Mouse (Mus musculus): ENCODE measurements at regions not wholly inside any gene's neighbourhood (a gene's known extent, or its start where the extent isn't known, plus 50 kb on each side); places are given as distances from the start of the nearest gene placed in this dataset.
A peak's percentile ranks its signal among the peaks of the same experiment; 100 is the strongest.

DNA sequence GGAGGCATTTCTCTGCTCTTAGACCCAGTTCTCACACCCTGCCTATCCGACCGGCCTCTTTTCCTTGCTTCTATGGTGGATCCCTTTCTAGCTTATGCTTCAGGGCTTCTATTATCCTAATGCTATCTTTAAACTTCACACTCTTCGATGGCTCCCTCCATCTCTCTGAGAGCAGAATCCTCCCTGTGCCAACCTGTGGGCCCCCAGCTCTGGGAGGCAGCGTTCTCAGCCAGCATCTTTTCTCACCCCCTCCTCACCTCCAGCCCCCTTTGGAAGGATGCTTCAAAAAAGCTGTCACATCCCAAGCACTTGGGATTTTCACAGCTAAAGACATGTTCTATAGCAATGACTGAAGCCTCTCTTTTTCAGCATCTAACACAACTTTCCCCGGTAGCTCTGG lies 626.8 kb upstream of the 3110018I06Rik start:
- DNase-seq (ENCODE audit: extremely low spot score, low spot score) = no peak

DNA sequence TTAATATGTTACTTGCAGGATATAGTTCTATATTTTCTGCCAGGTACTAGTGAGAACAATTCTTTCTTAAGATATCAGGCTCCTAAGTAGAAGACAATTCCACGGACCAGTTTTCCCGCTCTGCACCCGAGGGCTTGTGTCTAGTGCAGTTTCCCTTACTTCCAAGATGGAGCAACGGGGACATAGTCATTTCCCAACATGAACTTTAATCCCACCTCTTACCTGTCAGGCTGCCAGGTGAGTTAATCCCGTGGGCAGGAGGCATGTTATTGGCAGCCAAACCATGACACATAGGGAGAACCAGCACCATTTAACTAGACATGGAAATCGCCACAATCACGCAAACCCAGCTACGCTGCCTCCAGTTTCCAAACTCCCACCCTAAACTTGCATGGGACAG lies 624.4 kb upstream of the 3110018I06Rik start:
- DNase-seq (ENCODE audit: extremely low spot score, low spot score) = no peak

DNA sequence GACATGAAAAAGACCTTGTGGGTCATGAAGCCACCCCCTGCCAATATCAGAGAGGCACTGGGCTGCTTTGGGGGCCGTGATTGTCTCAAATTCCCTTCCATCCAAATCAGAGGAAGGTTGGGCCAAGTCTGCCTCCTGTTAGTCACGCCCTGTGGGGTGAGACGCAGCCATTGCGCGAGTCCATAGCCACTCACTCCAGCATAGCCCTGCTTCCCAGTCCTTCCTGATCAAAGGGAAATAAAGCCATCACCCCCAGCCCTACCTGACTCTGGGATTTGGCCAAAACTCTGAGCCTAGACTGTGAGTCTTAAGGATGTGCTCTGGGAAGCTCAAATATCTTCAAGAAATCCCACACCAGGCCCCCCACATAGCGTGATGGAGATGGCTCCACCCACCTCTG lies 620.4 kb upstream of the 3110018I06Rik start:
- no peak for DNase-seq (ENCODE audit: extremely low spot score, low spot score)

DNA sequence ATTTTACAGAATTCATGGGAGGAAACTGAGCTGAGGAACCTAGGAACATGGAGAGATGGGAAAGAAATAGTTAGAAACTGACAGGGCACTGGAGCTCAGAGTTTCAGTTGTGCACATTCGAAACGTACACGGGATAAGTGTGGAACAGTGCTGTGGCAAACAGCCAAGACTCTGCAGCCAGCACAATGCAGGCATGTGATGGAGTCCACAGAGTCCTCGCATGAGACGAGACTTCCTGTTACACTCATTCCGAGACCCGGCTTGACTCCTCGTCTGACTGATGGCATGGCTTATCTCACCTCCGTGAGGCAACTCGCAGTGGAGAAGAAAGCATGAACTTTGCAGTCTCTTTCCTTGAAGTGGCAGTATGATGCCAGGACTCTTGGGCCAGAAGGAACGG lies 617.0 kb upstream of the 3110018I06Rik start:
- DNase-seq (ENCODE audit: extremely low spot score, low spot score) = no peak

DNA sequence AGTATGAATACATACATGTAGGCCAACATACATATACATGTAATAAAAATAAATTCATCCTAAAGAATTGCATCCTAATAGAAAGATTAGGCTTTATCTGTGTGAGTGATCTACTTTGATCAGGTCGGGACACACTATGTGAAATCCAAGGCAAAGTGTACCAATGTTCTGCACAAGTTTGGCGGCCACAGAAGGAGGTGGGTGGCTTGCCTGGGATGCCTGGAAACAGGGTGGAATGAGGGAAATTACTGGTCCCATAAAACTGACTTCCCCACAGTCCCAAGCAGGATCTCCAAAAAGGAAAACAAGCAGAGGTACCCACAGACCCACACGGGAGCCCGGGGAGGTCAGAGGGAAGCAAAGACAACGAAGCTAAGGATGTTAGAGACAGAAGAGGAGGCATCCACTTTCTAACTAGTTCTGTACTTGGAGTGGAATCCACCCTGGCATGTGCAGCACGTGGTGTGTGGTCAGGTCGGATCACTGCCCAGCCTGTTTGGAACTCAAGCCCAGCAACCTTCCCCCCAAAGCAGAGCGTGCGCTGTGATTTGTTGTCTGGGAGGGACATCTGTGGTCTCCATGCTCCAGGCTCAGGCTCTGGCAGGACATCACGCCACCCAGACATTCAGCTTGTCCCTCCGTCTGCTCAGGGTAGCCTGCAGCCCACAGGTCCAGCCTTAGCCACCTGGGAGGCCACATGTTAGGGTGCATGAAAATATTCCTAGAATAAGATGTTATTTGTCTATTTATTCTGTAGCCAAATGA lies 615.3 kb upstream of the 3110018I06Rik start:
- DNase-seq (ENCODE audit: extremely low spot score, low spot score) = no peak

DNA sequence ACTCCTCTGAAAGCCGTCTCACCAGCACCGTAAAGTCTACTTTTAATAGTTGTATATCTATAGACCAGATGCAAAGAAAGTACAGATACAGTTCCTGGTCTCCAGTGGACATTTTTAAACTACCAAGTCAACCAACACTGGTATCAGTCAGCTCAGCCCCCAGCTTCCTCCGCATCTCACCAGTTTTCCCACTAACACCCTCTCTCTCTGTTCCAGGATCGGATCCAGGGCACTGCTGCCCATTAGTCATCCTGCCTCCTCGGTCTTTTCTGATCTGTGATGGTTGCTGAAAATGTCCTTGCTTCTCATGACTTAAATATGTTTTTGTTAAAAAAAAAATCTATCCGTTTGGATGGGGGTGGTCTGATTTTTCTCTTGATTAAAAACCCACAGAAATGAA lies 598.1 kb upstream of the 3110018I06Rik start:
- no peak for DNase-seq (ENCODE audit: extremely low spot score, low spot score)

GRCm38 (mm10) chr12:106894061-106894460 lies 594.4 kb upstream of the 3110018I06Rik start:
- DNase-seq (ENCODE audit: extremely low spot score, low spot score) = no peak

GRCm38 (mm10) chr12:106904202-106904601 lies 584.2 kb upstream of the 3110018I06Rik start:
- DNase-seq (ENCODE audit: extremely low spot score, low spot score) = no peak

DNA sequence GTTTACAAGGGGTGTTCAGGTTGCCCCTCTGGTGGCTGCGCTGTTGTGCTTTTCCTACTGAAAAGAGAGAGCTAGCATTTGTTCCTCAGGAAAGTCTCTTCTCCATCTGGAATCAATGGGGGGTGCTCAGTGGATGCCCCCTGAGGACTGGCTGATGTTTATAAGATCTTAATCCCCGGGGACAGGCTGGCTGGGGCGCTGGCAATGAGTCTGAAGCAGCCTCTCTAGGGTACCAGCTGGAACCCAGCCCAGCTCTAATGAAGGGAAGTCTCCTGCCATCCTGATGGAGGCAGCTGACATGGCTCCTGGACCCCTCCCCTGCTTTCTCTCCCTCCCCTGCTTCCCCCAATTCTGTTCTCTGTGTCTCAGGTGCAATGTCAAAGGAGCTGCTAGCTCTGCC lies 575.6 kb upstream of the 3110018I06Rik start:
- DNase-seq (ENCODE audit: extremely low spot score, low spot score) = no peak

DNA sequence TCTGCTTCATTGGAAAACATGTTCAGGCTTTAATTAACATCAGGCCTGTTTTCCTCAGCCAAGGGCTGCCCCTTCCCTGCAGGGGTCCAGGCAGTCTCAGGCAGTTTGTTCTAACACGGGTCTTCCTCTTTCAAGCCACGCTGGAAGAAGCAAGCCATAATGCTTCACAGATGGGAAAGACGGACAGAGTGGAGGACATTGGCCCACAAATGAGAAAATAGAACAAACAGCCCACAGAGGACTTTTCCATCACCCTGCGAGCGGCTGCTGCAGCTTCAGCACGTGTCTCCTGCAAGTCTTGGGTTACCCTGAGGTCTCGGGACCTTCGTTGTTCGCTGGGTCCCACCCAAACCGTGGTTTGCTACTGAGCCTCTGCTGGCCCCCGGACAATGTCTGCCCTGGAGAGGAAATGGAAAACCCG lies 565.9 kb upstream of the 3110018I06Rik start:
- peak; percentile 27 for DNase-seq (ENCODE audit: extremely low spot score, low spot score)

DNA sequence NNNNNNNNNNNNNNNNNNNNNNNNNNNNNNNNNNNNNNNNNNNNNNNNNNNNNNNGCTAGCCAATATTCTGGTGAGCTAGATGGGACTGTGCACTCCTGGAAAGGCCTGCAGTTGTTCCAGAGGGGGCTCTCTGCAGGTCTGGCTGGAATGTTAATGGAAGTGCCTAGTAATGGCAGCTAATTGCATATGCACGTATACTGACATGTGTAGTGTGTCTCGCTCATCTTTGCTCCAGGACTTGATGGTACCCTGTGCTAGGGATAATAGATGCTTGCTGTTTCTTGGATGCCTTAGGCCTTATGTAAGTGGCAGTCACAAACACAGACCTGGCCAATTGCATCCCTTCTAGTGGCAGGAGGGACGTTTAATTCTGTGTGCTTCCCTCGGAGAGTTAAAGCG lies 560.0 kb upstream of the 3110018I06Rik start:
- DNase-seq (ENCODE audit: extremely low spot score, low spot score) = no peak

DNA sequence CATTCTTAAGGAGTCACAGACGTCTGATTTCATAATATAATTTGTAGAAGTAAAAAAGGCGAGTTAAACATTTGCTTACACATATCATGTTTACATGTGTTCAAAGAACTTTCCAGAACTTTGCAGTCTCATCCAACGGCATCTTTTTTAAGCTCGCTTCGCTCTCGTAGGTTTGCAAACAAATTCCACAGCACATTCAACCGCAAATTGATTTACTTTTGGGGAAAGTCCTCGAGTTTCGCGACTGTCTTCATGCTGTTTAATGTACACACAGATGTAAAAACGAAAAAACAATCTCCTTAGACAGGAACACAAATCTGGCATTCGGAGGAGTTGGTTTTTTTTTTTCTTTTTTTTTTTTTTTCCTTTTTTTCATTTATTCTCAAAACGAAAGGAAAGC lies 559.3 kb upstream of the 3110018I06Rik start:
- no peak for DNase-seq (ENCODE audit: extremely low spot score, low spot score)

DNA sequence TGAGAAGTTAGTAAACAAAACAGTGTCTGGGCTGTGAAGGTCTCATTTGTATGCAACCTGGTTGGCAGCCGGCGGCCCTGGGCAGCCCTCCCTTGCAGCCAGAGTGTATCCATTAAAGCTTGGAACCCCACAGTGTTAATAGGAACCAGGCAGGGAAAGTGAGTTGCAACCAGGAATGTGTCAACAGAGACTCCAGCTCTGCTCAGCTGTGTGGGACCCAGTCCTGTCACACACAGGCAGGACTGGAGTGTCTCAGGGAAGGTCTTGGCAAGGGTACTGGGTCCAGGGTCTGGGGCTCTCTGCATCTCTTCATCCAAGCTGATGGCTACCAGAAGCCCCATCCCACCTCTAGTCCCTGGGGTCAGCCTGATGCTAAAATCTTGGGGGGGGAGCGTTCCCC lies 556.8 kb upstream of the 3110018I06Rik start:
- no peak for DNase-seq (ENCODE audit: extremely low spot score, low spot score)

GRCm38 (mm10) chr12:106939381-106939780 lies 549.1 kb upstream of the 3110018I06Rik start:
- DNase-seq (ENCODE audit: extremely low spot score, low spot score) = no peak

GRCm38 (mm10) chr12:106943874-106944273 lies 544.6 kb upstream of the 3110018I06Rik start:
- no peak for DNase-seq (ENCODE audit: extremely low spot score, low spot score)

DNA sequence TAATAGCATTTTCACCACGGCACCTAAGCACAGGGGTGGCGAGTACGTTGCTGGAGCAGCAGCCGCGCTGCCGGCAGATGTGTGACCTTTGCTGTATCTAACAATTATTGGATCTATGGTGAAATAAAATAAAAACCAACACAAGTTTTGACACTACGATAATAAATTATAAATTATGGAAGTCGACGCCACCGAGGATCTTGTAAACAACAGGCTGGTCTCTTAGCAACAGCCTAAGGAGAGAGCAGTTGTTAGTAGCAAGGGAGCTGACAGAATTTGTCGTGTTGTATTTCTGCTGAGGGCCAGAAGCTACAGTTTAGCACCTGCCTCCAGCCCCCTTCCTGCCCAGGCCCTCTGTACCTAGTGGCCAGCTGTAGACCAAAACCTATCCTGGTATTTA lies 535.8 kb upstream of the 3110018I06Rik start:
- DNase-seq (ENCODE audit: extremely low spot score, low spot score) = no peak

DNA sequence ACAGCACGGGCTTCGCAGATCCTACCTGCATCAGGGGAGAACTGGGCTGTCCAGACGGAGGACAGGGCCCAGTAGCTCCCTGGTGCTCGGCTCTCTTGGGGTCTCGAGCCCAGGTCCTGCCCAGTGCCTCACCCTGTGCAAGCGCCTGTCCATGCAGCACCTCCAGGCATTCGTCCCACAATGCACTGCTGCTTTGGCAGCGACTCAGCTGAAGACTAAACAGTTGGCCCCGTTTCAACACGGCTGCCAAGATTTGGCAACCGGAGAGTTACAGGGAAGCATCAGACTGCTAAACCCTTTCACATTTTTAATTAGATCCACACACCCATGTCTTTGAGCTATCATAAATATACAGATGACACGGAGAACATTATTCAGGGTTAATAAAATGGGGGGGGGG lies 532.7 kb upstream of the 3110018I06Rik start:
- no peak for DNase-seq (ENCODE audit: extremely low spot score, low spot score)

DNA sequence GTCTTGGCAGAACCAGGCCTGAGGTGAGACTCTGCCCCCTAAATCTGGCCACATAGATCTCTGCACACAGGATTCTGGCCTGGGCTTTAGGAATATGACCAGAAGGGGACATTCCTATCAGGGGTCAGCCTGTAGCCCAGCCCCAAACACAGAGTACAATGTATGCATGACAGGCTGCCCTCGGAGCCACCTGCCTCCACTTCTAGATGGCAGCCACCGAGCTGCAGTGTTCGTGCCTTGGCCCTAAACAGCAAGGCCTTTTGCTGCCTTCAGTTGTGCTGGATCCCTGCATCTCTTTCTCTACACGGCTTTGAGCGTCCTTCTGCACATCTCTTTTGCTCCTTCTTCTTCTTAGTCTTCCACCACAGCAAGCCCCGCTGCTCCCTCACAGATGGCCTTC lies 532.2 kb upstream of the 3110018I06Rik start:
- DNase-seq (ENCODE audit: extremely low spot score, low spot score) = no peak

DNA sequence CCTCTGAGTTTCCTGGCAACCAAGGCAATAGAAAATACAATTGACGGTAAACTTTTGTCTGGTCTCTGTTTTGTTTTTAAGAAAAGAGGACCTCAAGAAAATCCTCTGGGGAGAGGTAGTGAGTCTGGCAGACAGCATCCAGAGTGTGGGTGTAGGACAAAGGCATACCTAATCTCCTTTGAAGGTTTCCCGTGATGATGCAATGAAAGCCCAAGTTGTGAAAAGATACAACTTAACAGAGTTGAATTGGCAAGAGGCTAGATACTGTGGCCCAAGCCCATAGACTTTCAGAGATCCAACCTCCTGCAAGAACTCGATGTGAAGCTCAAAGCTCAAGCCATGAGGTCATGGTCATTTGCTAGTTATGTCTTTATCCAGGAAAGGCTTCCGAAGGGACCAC lies 526.4 kb upstream of the 3110018I06Rik start:
- DNase-seq (ENCODE audit: extremely low spot score, low spot score) = no peak

DNA sequence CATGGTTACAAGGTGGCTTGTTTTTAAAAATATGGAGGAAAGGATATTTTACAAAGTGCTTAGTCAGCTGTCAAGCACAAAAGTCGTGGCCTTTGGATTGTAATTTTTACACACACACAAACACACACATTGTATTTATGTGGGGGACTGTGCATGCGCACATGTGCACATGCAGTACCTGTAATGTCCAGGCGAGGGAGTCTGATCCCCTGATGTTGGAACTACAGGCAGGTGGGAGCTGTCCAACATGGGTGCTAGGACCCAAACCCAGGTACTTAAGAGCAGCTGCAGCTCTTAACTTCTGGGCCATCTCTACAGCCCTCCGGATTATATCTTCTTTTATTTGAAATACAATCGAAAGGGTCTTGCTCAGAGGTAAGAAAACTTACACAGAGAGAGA lies 524.7 kb upstream of the 3110018I06Rik start:
- no peak for DNase-seq (ENCODE audit: extremely low spot score, low spot score)

DNA sequence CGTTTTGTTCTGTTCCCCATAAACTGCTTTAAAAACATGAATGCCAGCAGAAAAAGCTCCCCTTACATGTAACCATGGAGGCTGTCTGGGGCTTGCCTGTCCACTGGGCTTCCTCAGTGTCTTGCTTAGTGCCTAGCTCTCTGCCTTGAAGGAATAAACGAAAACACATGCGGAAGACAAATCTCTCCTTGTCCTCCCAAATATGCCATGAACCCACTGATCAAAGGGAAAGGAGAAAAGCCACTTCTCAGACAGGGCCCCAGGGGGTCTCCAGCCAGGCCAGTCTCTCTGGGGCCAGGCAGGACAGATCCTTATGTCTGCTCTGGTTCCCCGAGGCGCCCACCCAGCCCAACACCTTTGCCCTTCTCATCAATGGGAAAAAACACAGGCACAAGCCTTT lies 518.6 kb upstream of the 3110018I06Rik start:
- peak; percentile 32 for DNase-seq (ENCODE audit: extremely low spot score, low spot score)

- no peak for DNase-seq (ENCODE audit: extremely low spot score, low spot score)
Measured at GRCm38 (mm10) chr12:106992421-106992820, 496.0 kb upstream of the 3110018I06Rik start.

- no peak for DNase-seq (ENCODE audit: extremely low spot score, low spot score)
Measured at GRCm38 (mm10) chr12:106993011-106993410, 495.4 kb upstream of the 3110018I06Rik start.

Measured in neural tube, embryonic 10.5 days (tissue).